Mouse (Mus musculus): ENCODE measurements around the gene Smco2. TPM values are rescaled to one million over a fixed set of nuclear protein-coding genes. Genes with fewer than 3 reads are reported as not detected.
A peak's percentile ranks its signal among the peaks of the same experiment; 100 is the strongest.

The Smco2 gene
- total and polyA plus RNA-seq, 3 experiments, result not detected

DNA sequence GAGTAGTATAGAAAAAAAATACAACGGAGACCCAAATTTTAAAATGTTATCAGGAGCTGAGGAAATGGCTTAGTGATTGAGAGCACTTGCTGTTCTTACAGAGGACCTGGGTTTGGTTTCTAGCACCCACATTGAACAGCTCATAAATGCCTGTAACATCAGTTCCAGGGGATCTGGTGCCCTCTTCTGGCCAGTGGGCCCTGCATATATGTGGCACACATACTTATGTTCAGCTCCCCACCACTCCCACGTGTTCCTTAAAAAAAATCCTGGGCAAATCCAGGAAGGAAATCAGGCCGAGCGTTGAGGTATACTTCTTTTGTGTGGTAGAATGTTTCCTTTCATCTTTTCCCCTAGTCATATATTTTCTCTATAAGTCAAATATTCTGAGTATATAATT is 52.0 kb downstream of the Smco2 start:
- Histone ChIP-seq H3K27me3 (ENCODE audit: control insufficient read depth in 1 of 2, insufficient read depth in 2 of 2, low read length in 2 of 2) (no peaks in the 10 kb centered on the region), H3K4me3 (ENCODE audit: control insufficient read depth in 1 of 2, insufficient read depth in 1 of 2, low read depth in 2 of 2, low read length in 2 of 2) (no peak overlapping the region), H3K36me3 (ENCODE audit: control insufficient read depth in 1 of 2, insufficient read depth in 2 of 2, low read length in 2 of 2) (peaks cover 0 to 9% of the 10 kb centered on the region in 2 experiments; a peak in 2 of 4 replicates), H3K4me1 (ENCODE audit: control insufficient read depth in 1 of 2, insufficient read depth in 2 of 2, low read length in 2 of 2) (peaks cover 7% of the 10 kb centered on the region in 2 experiments), H3K79me2 (ENCODE audit: control insufficient read depth, insufficient read depth, low read length, poor library complexity) (no peaks in the 10 kb centered on the region), H3K9ac (ENCODE audit: control insufficient read depth, low read depth, low read length, poor library complexity, severe bottlenecking) (no peak overlapping the region), H3K9me3 (replicated peaks; ENCODE audit: insufficient read depth, low read length) (no peaks in the 10 kb centered on the region), H3K27ac (ENCODE audit: control insufficient read depth, low read depth, low read length) (no peak overlapping the region)
- TF ChIP-seq MAZ (IDR thresholded peaks at IDR 0.05; ENCODE audit: low read depth, low read length) (no peak), RCOR1 (IDR thresholded peaks at IDR 0.05; ENCODE audit: low read depth, low read length) (no peak), MEF2A (IDR thresholded peaks at IDR 0.05; ENCODE audit: extremely low read depth, insufficient replicate concordance, low read depth, low read length, poor library complexity, severe bottlenecking) (no peak), SMC3 (IDR thresholded peaks at IDR 0.05; ENCODE audit: low read depth, low read length) (peak; percentile 30), RAD21 (IDR thresholded peaks at IDR 0.05; ENCODE audit: low read depth, low read length) (peak; percentile 31), CTCF (IDR thresholded peaks at IDR 0.05 in 2 of 3, conservative IDR thresholded peaks at IDR 0.05 in 1 of 3; ENCODE audit: control insufficient read depth in 1 of 3, insufficient read depth in 1 of 3, low read depth in 2 of 3, low read length in 3 of 3, poor library complexity in 1 of 3, severe bottlenecking in 1 of 3) (peak in 2 of 3 experiments; percentile 38 to 41; a peak in 3 of 6 replicates)
- no peak for DNase-seq (ENCODE audit: low read depth, low spot score)

DNA sequence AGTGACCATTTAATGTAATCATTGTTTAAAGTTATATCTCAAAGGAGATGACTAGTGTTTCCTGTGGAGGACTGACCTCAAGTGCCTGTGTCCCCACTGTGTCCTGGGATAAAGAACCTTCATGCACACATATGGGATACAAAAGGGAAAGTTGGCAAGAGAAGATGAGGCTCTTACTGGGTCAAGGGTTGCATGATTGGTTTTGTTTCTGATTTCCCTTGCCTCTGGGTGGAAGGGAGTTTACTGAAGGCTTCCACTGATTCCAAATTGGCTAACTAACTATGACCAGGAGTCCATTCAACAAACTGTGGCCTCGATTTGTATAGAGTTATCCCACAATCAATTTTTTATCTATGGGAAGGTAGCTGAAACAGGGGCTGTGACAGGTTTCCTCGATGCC is 53.7 kb downstream of the Smco2 start:
- Histone ChIP-seq H3K9ac (ENCODE audit: control insufficient read depth, low read depth, low read length, poor library complexity, severe bottlenecking) (no peak overlapping the region), H3K4me3 (ENCODE audit: control insufficient read depth in 1 of 2, insufficient read depth in 1 of 2, low read depth in 2 of 2, low read length in 2 of 2) (no peak overlapping the region), H3K9me3 (replicated peaks; ENCODE audit: insufficient read depth, low read length) (no peaks in the 10 kb centered on the region), H3K4me1 (ENCODE audit: control insufficient read depth in 1 of 2, insufficient read depth in 2 of 2, low read length in 2 of 2) (peaks cover 7% of the 10 kb centered on the region in 2 experiments), H3K27ac (ENCODE audit: control insufficient read depth, low read depth, low read length) (no peak overlapping the region), H3K36me3 (ENCODE audit: control insufficient read depth in 1 of 2, insufficient read depth in 2 of 2, low read length in 2 of 2) (peaks cover 0 to 11% of the 10 kb centered on the region in 2 experiments; a peak in 2 of 4 replicates), H3K79me2 (ENCODE audit: control insufficient read depth, insufficient read depth, low read length, poor library complexity) (no peaks in the 10 kb centered on the region), H3K27me3 (ENCODE audit: control insufficient read depth in 1 of 2, insufficient read depth in 2 of 2, low read length in 2 of 2) (no peaks in the 10 kb centered on the region)
- no peak for TF ChIP-seq E2F4 (IDR thresholded peaks at IDR 0.05; ENCODE audit: borderline replicate concordance, low read depth, low read length)
- no peak for TF ChIP-seq MEF2A (IDR thresholded peaks at IDR 0.05; ENCODE audit: extremely low read depth, insufficient replicate concordance, low read depth, low read length, poor library complexity, severe bottlenecking)
- TF ChIP-seq TBP (IDR thresholded peaks at IDR 0.05; ENCODE audit: low read depth, low read length), result no peak
- no peak for TF ChIP-seq ETS1 (IDR thresholded peaks at IDR 0.05; ENCODE audit: low read depth, low read length)
- TF ChIP-seq MYC (IDR thresholded peaks at IDR 0.05; ENCODE audit: low read depth, low read length), result no peak
- TF ChIP-seq POLR2AphosphoS5 (IDR thresholded peaks at IDR 0.05; ENCODE audit: borderline replicate concordance, low read depth, low read length), result no peak
- no peak for TF ChIP-seq USF2 (IDR thresholded peaks at IDR 0.05; ENCODE audit: borderline replicate concordance in 1 of 2, insufficient read depth in 1 of 2, low read depth in 1 of 2, low read length in 2 of 2)
- no peak for TF ChIP-seq POLR2AphosphoS2 (IDR thresholded peaks at IDR 0.05; ENCODE audit: low read length)
- TF ChIP-seq SMC3 (IDR thresholded peaks at IDR 0.05; ENCODE audit: low read depth, low read length), result no peak
- TF ChIP-seq ZKSCAN1 (IDR thresholded peaks at IDR 0.05; ENCODE audit: low read depth, low read length), result no peak
- TF ChIP-seq JUND (IDR thresholded peaks at IDR 0.05; ENCODE audit: low read depth, low read length), result no peak
- TF ChIP-seq CHD1 (IDR thresholded peaks at IDR 0.05; ENCODE audit: low read depth, low read length), result no peak
- no peak for TF ChIP-seq ZC3H11A (IDR thresholded peaks at IDR 0.05; ENCODE audit: low read depth, low read length)
- TF ChIP-seq TCF12 (IDR thresholded peaks at IDR 0.05; ENCODE audit: low read depth, low read length), result no peak
- no peak for TF ChIP-seq UBTF (IDR thresholded peaks at IDR 0.05; ENCODE audit: borderline replicate concordance, insufficient read depth, low read depth, low read length)
- no peak for DNase-seq (ENCODE audit: low read depth, low spot score)
